Mouse (Mus musculus) B cell, adult 62 days (primary cell): Measurements from ENCODE around the gene Gm20843. TPM values are rescaled to one million over a fixed set of nuclear protein-coding genes. Genes with fewer than 3 reads are reported as not detected.

Experiments used
- total RNA-seq: library from RNA; stranded (reverse); gene quantifications from 4 replicates; pipeline ENCODE4 v1.2.4, GENCODE M21; 2023

The Gm20843 gene
- total RNA-seq, result not detected in 4 replicates

GRCm38 (mm10) chrY:72247018-72247417 is at the start of gene Gm20843:
Gene Gm20843, minus strand, starts transcription at chrY:72247118.

